9 mouse cellular contexts compared by ENCODE assay signal in genomic region chr8:84976763-84977434, GRCm38 (mm10). TPM values are rescaled to one million over a fixed set of nuclear protein-coding genes. Genes with fewer than 3 reads are reported as not detected.
DNase-seq lines count a peak whose midpoint lies in the region; ATAC-seq and TF ChIP-seq lines count a peak whose summit lies in the region.
"Had no signal": no experiment of that assay in that cellular context is flagged by ENCODE, and none has a peak within 500 bp of the region (broad histone marks: within the 10 kb centered on the region; RNA-seq: fewer than 3 reads in every experiment).

No protein-coding gene starts in this region.

- TF ChIP-seq CTCF in kidney, adult 2 months (conservative IDR thresholded peaks at IDR 0.05; ENCODE audit: insufficient read depth, insufficient read length, low read depth, low read length), result no peak
- TF ChIP-seq CTCF in MEL (IDR thresholded peaks at IDR 0.05 in 2 of 3, conservative IDR thresholded peaks at IDR 0.05 in 1 of 3; ENCODE audit: control insufficient read depth in 1 of 3, insufficient read depth in 1 of 3, low read depth in 2 of 3, low read length in 3 of 3, poor library complexity in 1 of 3, severe bottlenecking in 1 of 3), result no peak
- TF ChIP-seq CTCF in liver, postnatal 0 days (IDR thresholded peaks at IDR 0.05; ENCODE audit: low read depth), result no peak

- no peaks in the 10 kb centered on the region for H3K36me3 ChIP-seq in kidney, adult 2 months (ENCODE audit: control insufficient read depth, insufficient read depth, low read length)
- H3K36me3 ChIP-seq in MEL (ENCODE audit: control insufficient read depth in 1 of 2, insufficient read depth in 2 of 2, low read length in 2 of 2), result peaks cover under 1 to 20% of the 10 kb centered on the region in 2 experiments; a peak in 3 of 4 replicates
- H3K36me3 ChIP-seq in forebrain, embryonic 14.5 days (ENCODE audit: control insufficient read depth, insufficient read depth, low read length), result peaks cover 35% of the 10 kb centered on the region
- peaks cover 31% of the 10 kb centered on the region for H3K36me3 ChIP-seq in liver, postnatal 0 days (replicated peaks; ENCODE audit: insufficient read depth, low read length)

- peak overlapping the region; percentile 88 for H3K9ac ChIP-seq in MEL (ENCODE audit: control insufficient read depth, low read depth, low read length, poor library complexity, severe bottlenecking)
- peak overlapping the region; percentile 68 for H3K9ac ChIP-seq in forebrain, embryonic 14.5 days (ENCODE audit: low read length)
- H3K9ac ChIP-seq in liver, postnatal 0 days (replicated peaks), result peak overlapping the region; percentile 93

- WGBS in kidney, adult 2 months, result 1% methylated on average over 25 of the region's 25 CpGs
- WGBS in forebrain, embryonic 14.5 days, result 3% methylated on average over 25 of the region's 25 CpGs
- WGBS in liver, postnatal 0 days (ENCODE audit: insufficient replicate concordance), result under 1% methylated on average over 25 of the region's 25 CpGs

- TF ChIP-seq RAD21 in MEL (IDR thresholded peaks at IDR 0.05; ENCODE audit: low read depth, low read length), result no peak

- H3K4me2 ChIP-seq in forebrain, embryonic 14.5 days (ENCODE audit: low read length), result peak overlapping the region; percentile 96
- peak overlapping the region; percentile 96 for H3K4me2 ChIP-seq in liver, postnatal 0 days (ENCODE audit: low read depth, low read length)

- no peak for TF ChIP-seq POLR2A in kidney, adult 2 months (IDR thresholded peaks at IDR 0.05; ENCODE audit: low read depth, low read length)
- TF ChIP-seq POLR2A in MEL (IDR thresholded peaks at IDR 0.05; ENCODE audit: control insufficient read depth in 1 of 2, insufficient read depth in 1 of 2, low read depth in 1 of 2, low read length in 2 of 2, poor library complexity in 1 of 2), result no peak

- peak overlapping the region; percentile 43 for H3K4me3 ChIP-seq in kidney, adult 2 months (ENCODE audit: insufficient read depth, low read depth, low read length)
- peak overlapping the region; percentile 84 to 86 for H3K4me3 ChIP-seq in MEL (ENCODE audit: control insufficient read depth in 1 of 2, insufficient read depth in 1 of 2, low read depth in 2 of 2, low read length in 2 of 2)
- peak overlapping the region; percentile 46 for H3K4me3 ChIP-seq in forebrain, embryonic 14.5 days (ENCODE audit: low read depth, low read length)
- peak overlapping the region; percentile 70 for H3K4me3 ChIP-seq in liver, postnatal 0 days (ENCODE audit: low read depth, low read length)

- ATAC-seq in forebrain, embryonic 14.5 days, result no peak
- ATAC-seq in liver, postnatal 0 days, result no peak

- no peaks in the 10 kb centered on the region for H3K9me3 ChIP-seq in MEL (replicated peaks; ENCODE audit: insufficient read depth, low read length)
- H3K9me3 ChIP-seq in forebrain, embryonic 14.5 days (replicated peaks; ENCODE audit: control insufficient read depth, low read length), result no peaks in the 10 kb centered on the region
- no peaks in the 10 kb centered on the region for H3K9me3 ChIP-seq in liver, postnatal 0 days (ENCODE audit: low read length)

- no peak for DNase-seq in kidney, adult 2 months
- no peak for DNase-seq in kidney, adult 9 months
- DNase-seq in MEL (ENCODE audit: low read depth, low spot score), result no peak
- DNase-seq in forebrain, embryonic 14.5 days (ENCODE audit: low spot score), result no peak
- DNase-seq in liver, postnatal 0 days, result no peak
- no peak for DNase-seq in layer of hippocampus, adult 9-10 months (ENCODE audit: low spot score)
- DNase-seq in c-Kit-positive CD71-positive TER-119-positive erythroid progenitor cells, embryonic 14.5 days (ENCODE audit: low spot score), result no peak
- no peak for DNase-seq in thymus, postnatal 0 days (ENCODE audit: low spot score)

- H3K27me3 ChIP-seq in kidney, adult 2 months (replicated peaks; ENCODE audit: control insufficient read depth, insufficient read depth, low read length), result no peaks in the 10 kb centered on the region
- no peaks in the 10 kb centered on the region for H3K27me3 ChIP-seq in MEL (ENCODE audit: control insufficient read depth in 1 of 2, insufficient read depth in 2 of 2, low read length in 2 of 2)
- H3K27me3 ChIP-seq in forebrain, embryonic 14.5 days (replicated peaks; ENCODE audit: control insufficient read depth, insufficient read depth, low read length), result peaks cover 27% of the 10 kb centered on the region
- no peaks in the 10 kb centered on the region for H3K27me3 ChIP-seq in liver, postnatal 0 days (ENCODE audit: insufficient read depth, low read length)

- H3K4me1 ChIP-seq in kidney, adult 2 months (ENCODE audit: control insufficient read depth, insufficient read depth, low read length), result peaks cover 33% of the 10 kb centered on the region
- H3K4me1 ChIP-seq in MEL (ENCODE audit: control insufficient read depth in 1 of 2, insufficient read depth in 2 of 2, low read length in 2 of 2), result peaks cover 6 to 39% of the 10 kb centered on the region in 2 experiments; a peak in 3 of 4 replicates
- peaks cover 33% of the 10 kb centered on the region for H3K4me1 ChIP-seq in forebrain, embryonic 14.5 days (ENCODE audit: control insufficient read depth, insufficient read depth, low read length)
- H3K4me1 ChIP-seq in liver, postnatal 0 days (ENCODE audit: insufficient read depth), result peaks cover 66% of the 10 kb centered on the region

- H3K27ac ChIP-seq in kidney, adult 2 months (ENCODE audit: insufficient read depth, low read depth, low read length), result peak overlapping the region; percentile 94
- H3K27ac ChIP-seq in MEL (ENCODE audit: control insufficient read depth, low read depth, low read length), result peak overlapping the region; percentile 89
- no peak overlapping the region for H3K27ac ChIP-seq in forebrain, embryonic 14.5 days (ENCODE audit: low read depth, low read length)
- peak overlapping the region; percentile 98 for H3K27ac ChIP-seq in liver, postnatal 0 days (ENCODE audit: low read depth)

- peaks cover 22% of the 10 kb centered on the region for H3K79me2 ChIP-seq in MEL (ENCODE audit: control insufficient read depth, insufficient read depth, low read length, poor library complexity)

- TF ChIP-seq EP300 in MEL (IDR thresholded peaks at IDR 0.05; ENCODE audit: low read depth in 1 of 2, low read length in 2 of 2), result no peak
- TF ChIP-seq EP300 in liver, postnatal 0 days (IDR thresholded peaks at IDR 0.05; ENCODE audit: low read depth), result no peak

TF ChIP-seq in MEL, 35 proteins besides CTCF, POLR2A, EP300 and RAD21:
- no peak; the same call in 1 of the 2 replicates for TF ChIP-seq MAZ (IDR thresholded peaks at IDR 0.05; ENCODE audit: low read depth, low read length)
- no peak for TF ChIP-seq ZMIZ1 (IDR thresholded peaks at IDR 0.05; ENCODE audit: low read depth, low read length)
- TF ChIP-seq ZNF384 (IDR thresholded peaks at IDR 0.05; ENCODE audit: low read depth, low read length), result no peak
- no peak for TF ChIP-seq UBTF (IDR thresholded peaks at IDR 0.05; ENCODE audit: borderline replicate concordance, insufficient read depth, low read depth, low read length)
TF ChIP-seq in MEL: peak in this region for 0.

RNA-seq across cellular contexts. Expression of gene Junb, which starts 1.6 kb away (rescaled TPM):
- 19.2 and 20.9 TPM in 2 replicates for polyA plus RNA-seq in kidney, adult 2 months (2012; rRNA removed)
- total RNA-seq in MEL (2012; rRNA removed), result 49.6 and 72.7 TPM in 2 replicates
- 10 to 100 TPM in 1 of 2 experiments, not detected in 1; 41.6 TPM for polyA plus RNA-seq in MEL (2012; ENCODE audit: insufficient read depth in 1 of 2, insufficient read length in 2 of 2, low read depth in 1 of 2, low replicate concordance in 2 of 2, missing spikeins in 1 of 2)
- polyA plus RNA-seq in forebrain, embryonic 14.5 days (2014; fragmentation: Nextera tagmentation; extraction: Ambion mirVana), result 5.0 and 6.5 TPM in 2 replicates
- 14.2 and 21.9 TPM in 2 replicates for polyA plus RNA-seq in liver, postnatal 0 days (2015; fragmentation: Nextera tagmentation; extraction: Ambion mirVana)
- polyA plus RNA-seq in thymus, postnatal 0 days (2015; fragmentation: Nextera tagmentation; extraction: Ambion mirVana), result 71.2 and 71.6 TPM in 2 replicates

RNA-seq across cellular contexts. Expression of gene Rnaseh2a, which starts 7.3 kb away (rescaled TPM):
- polyA plus RNA-seq in kidney, adult 2 months (2012; rRNA removed), result 29.4 and 34.4 TPM in 2 replicates
- 105 TPM in 2 replicates for total RNA-seq in MEL (2012; rRNA removed)
- 100 to 1,000 TPM in 1 of 2 experiments, not detected in 1; 109 TPM for polyA plus RNA-seq in MEL (2012; ENCODE audit: insufficient read depth in 1 of 2, insufficient read length in 2 of 2, low read depth in 1 of 2, low replicate concordance in 2 of 2, missing spikeins in 1 of 2)
- polyA plus RNA-seq in forebrain, embryonic 14.5 days (2014; fragmentation: Nextera tagmentation; extraction: Ambion mirVana), result 93.3 and 111 TPM in 2 replicates
- polyA plus RNA-seq in liver, postnatal 0 days (2015; fragmentation: Nextera tagmentation; extraction: Ambion mirVana), result 67.1 and 70.8 TPM in 2 replicates
- polyA plus RNA-seq in thymus, postnatal 0 days (2015; fragmentation: Nextera tagmentation; extraction: Ambion mirVana), result 150 TPM in 2 replicates

RNA-seq across cellular contexts. Expression of gene Prdx2, which starts 7.5 kb away (rescaled TPM):
- 304 and 376 TPM in 2 replicates for polyA plus RNA-seq in kidney, adult 2 months (2012; rRNA removed)
- 502 and 643 TPM in 2 replicates for total RNA-seq in MEL (2012; rRNA removed)
- polyA plus RNA-seq in MEL (2012; ENCODE audit: insufficient read depth in 1 of 2, insufficient read length in 2 of 2, low read depth in 1 of 2, low replicate concordance in 2 of 2, missing spikeins in 1 of 2), result 100 to 1,000 TPM; 679 to 773 TPM
- 1,735 and 2,101 TPM in 2 replicates for polyA plus RNA-seq in forebrain, embryonic 14.5 days (2014; fragmentation: Nextera tagmentation; extraction: Ambion mirVana)
- polyA plus RNA-seq in liver, postnatal 0 days (2015; fragmentation: Nextera tagmentation; extraction: Ambion mirVana), result 780 and 831 TPM in 2 replicates
- polyA plus RNA-seq in thymus, postnatal 0 days (2015; fragmentation: Nextera tagmentation; extraction: Ambion mirVana), result 450 and 476 TPM in 2 replicates

RNA-seq across cellular contexts. Expression of gene Gm49661, which starts 7.7 kb away (rescaled TPM):
- not detected in 2 replicates for polyA plus RNA-seq in kidney, adult 2 months (2012; rRNA removed)
- 3.9 and 4.7 TPM in 2 replicates for total RNA-seq in MEL (2012; rRNA removed)
- polyA plus RNA-seq in MEL (2012; ENCODE audit: insufficient read depth in 1 of 2, insufficient read length in 2 of 2, low read depth in 1 of 2, low replicate concordance in 2 of 2, missing spikeins in 1 of 2), result not detected
- polyA plus RNA-seq in forebrain, embryonic 14.5 days (2014; fragmentation: Nextera tagmentation; extraction: Ambion mirVana), result not detected in 2 replicates
- polyA plus RNA-seq in liver, postnatal 0 days (2015; fragmentation: Nextera tagmentation; extraction: Ambion mirVana), result 0.89 TPM in 1 of 2 replicates, not detected in the other
- not detected in 2 replicates for polyA plus RNA-seq in thymus, postnatal 0 days (2015; fragmentation: Nextera tagmentation; extraction: Ambion mirVana)
- total RNA-seq: neutrophil, adult 5-6 weeks had no signal

RNA-seq across cellular contexts. Expression of gene Hook2, which starts 13.5 kb away (rescaled TPM):
- 34.5 and 34.6 TPM in 2 replicates for polyA plus RNA-seq in kidney, adult 2 months (2012; rRNA removed)
- 10.5 and 11.5 TPM in 2 replicates for total RNA-seq in MEL (2012; rRNA removed)
- polyA plus RNA-seq in MEL (2012; ENCODE audit: insufficient read depth in 1 of 2, insufficient read length in 2 of 2, low read depth in 1 of 2, low replicate concordance in 2 of 2, missing spikeins in 1 of 2), result 10 to 100 TPM in 1 of 2 experiments, not detected in 1; 17.5 TPM
- polyA plus RNA-seq in forebrain, embryonic 14.5 days (2014; fragmentation: Nextera tagmentation; extraction: Ambion mirVana), result 13.0 and 20.3 TPM in 2 replicates
- polyA plus RNA-seq in liver, postnatal 0 days (2015; fragmentation: Nextera tagmentation; extraction: Ambion mirVana), result 12.0 and 12.2 TPM in 2 replicates
- polyA plus RNA-seq in thymus, postnatal 0 days (2015; fragmentation: Nextera tagmentation; extraction: Ambion mirVana), result 14.9 and 16.0 TPM in 2 replicates
